Mouse (Mus musculus): Measurements from ENCODE around the gene Rsph3a. TPM values are rescaled to one million over a fixed set of nuclear protein-coding genes. Genes with fewer than 3 reads are reported as not detected.
"Not testable (repeated sequence)": the region's sequence is repeated elsewhere in the genome, so short reads cannot be mapped to it uniquely, and the experiment has no call there.

Gene Rsph3a
- polyA plus RNA-seq, 1 experiment from 2014 or later, result 51.7 TPM

DNA sequence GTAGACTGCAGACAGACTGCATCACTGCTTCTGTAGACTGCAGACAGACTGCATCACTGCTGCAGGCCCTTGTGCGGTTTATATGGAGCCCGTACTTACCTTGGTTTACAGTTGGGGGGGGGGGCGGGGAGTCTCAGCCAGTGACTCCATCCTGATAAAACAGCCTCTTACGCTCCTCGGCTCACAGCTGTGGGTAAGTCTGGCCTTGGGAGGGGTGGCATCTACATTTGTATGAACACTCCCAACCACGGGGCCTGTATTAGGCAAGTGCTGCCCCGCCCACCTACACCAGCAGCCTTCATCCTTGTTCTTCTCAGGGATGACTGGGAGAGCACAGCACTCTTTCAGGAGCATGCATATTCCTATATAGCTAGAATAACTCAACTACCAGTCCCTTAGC, 41.6 kb downstream of the Rsph3a start:
- not testable (repeated sequence) for ATAC-seq (replicated peaks; ENCODE audit: insufficient number of reproducible peaks, low FRiP score, low TSS enrichment); H3K4me2 ChIP-seq

GRCm38 (mm10) chr17:8003248-8003647, 57.8 kb downstream of the Rsph3a start:
- H3K9ac ChIP-seq (ENCODE audit: low read depth, low read length); H3K4me1 ChIP-seq (ENCODE audit: control insufficient read depth, insufficient read depth, low read length); H3K9me3 ChIP-seq (replicated peaks; ENCODE audit: control insufficient read depth, low read length); H3K4me2 ChIP-seq; H3K4me3 ChIP-seq (ENCODE audit: low read depth, low read length); H3K27me3 ChIP-seq (ENCODE audit: control insufficient read depth, insufficient read depth, low read length); ATAC-seq (replicated peaks; ENCODE audit: insufficient number of reproducible peaks, low FRiP score, low TSS enrichment); H3K36me3 ChIP-seq (ENCODE audit: control insufficient read depth, insufficient read depth, low read length); H3K27ac ChIP-seq (ENCODE audit: low read depth, low read length): not testable (repeated sequence)
- 77% methylated on average over 10 of the region's 10 CpGs for WGBS (ENCODE audit: insufficient replicate concordance)

More for the DNA sequence above, 41.6 kb downstream of the Rsph3a start:
- not testable (repeated sequence) for H3K27ac ChIP-seq (ENCODE audit: low read depth, low read length); H3K36me3 ChIP-seq (ENCODE audit: control insufficient read depth, insufficient read depth, low read length); H3K9me3 ChIP-seq (replicated peaks; ENCODE audit: control insufficient read depth, low read length); H3K4me3 ChIP-seq (ENCODE audit: low read depth, low read length); H3K4me1 ChIP-seq (ENCODE audit: control insufficient read depth, insufficient read depth, low read length); H3K27me3 ChIP-seq (ENCODE audit: control insufficient read depth, insufficient read depth, low read length); H3K9ac ChIP-seq (ENCODE audit: low read depth, low read length)
- 71% methylated on average over 7 of the region's 7 CpGs for WGBS (ENCODE audit: insufficient replicate concordance)

DNA sequence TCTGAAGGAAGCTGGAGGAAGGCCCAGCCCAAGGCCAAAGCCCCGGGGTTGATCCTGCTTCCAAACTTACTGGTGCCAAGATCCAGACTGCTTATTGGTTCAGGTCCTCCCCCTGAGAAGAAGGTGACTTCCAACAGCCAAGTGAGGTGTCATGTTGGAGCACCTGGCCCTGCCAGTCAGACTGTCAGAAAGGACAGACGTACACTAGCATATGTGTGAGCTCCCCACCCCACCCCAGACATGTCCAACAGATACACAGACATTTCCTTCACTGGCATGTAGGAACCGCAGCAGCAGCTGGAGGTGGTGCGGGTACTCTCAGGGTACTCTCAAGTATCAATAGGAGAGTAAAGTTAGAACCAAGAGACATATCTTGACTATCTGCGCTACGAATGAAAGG, 61.4 kb downstream of the Rsph3a start:
- 86% methylated on average over 1 of the region's 6 CpGs for WGBS (ENCODE audit: insufficient replicate concordance)
- H3K4me3 ChIP-seq (ENCODE audit: low read depth, low read length); ATAC-seq (replicated peaks; ENCODE audit: insufficient number of reproducible peaks, low FRiP score, low TSS enrichment): not testable (repeated sequence)

DNA sequence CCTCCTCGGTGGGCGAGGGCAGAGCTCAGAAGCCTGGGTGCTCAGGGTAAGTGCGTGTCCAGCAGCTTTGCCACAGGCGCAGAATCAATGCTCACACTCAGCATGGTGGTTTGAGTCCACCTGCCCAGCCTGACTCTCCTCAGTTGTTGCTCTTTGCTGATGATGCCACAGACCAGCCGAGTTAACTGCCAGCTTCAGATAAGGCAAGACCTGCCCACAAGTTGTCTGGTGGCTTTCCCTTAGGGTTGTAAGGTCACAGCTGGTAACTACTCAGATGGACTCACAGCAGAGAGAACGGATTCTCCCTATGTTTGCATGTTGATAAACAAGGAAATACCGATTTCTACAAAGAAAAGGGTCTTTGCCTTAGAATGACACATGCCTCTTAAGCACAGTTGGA, 64.2 kb downstream of the Rsph3a start:
- H3K4me2 ChIP-seq; H3K4me1 ChIP-seq (ENCODE audit: control insufficient read depth, insufficient read depth, low read length); H3K36me3 ChIP-seq (ENCODE audit: control insufficient read depth, insufficient read depth, low read length); H3K9me3 ChIP-seq (replicated peaks; ENCODE audit: control insufficient read depth, low read length); H3K4me3 ChIP-seq (ENCODE audit: low read depth, low read length); H3K9ac ChIP-seq (ENCODE audit: low read depth, low read length); H3K27me3 ChIP-seq (ENCODE audit: control insufficient read depth, insufficient read depth, low read length); ATAC-seq (replicated peaks; ENCODE audit: insufficient number of reproducible peaks, low FRiP score, low TSS enrichment); H3K27ac ChIP-seq (ENCODE audit: low read depth, low read length): not testable (repeated sequence)
- WGBS (ENCODE audit: insufficient replicate concordance), result 84% methylated on average over 3 of the region's 7 CpGs

More for the DNA sequence above, 61.4 kb downstream of the Rsph3a start:
- H3K27me3 ChIP-seq (ENCODE audit: control insufficient read depth, insufficient read depth, low read length); H3K4me2 ChIP-seq; H3K27ac ChIP-seq (ENCODE audit: low read depth, low read length); H3K9ac ChIP-seq (ENCODE audit: low read depth, low read length); H3K36me3 ChIP-seq (ENCODE audit: control insufficient read depth, insufficient read depth, low read length); H3K9me3 ChIP-seq (replicated peaks; ENCODE audit: control insufficient read depth, low read length); H3K4me1 ChIP-seq (ENCODE audit: control insufficient read depth, insufficient read depth, low read length): not testable (repeated sequence)

DNA sequence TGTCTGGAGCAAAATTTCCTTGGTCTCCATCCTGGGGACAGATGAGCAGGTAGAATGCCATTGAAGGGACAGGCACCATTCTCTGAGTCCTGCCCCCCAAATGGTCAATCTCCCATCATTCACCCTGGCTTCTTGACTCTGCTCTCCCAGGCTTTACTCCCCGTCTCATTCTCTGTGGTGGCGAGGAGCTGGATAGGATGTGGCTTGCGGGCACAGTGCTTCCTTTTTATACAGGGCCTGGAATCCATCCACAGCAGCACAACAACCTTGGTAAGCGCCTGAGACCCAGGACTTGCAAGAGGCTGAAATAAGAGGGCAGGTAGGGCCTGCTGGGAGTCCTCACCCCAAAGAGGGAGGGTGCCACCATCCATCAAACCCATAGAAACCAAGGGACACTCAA, 68.6 kb downstream of the Rsph3a start:
- H3K4me3 ChIP-seq (ENCODE audit: low read depth, low read length); H3K9ac ChIP-seq (ENCODE audit: low read depth, low read length); H3K4me1 ChIP-seq (ENCODE audit: control insufficient read depth, insufficient read depth, low read length); H3K36me3 ChIP-seq (ENCODE audit: control insufficient read depth, insufficient read depth, low read length); H3K27me3 ChIP-seq (ENCODE audit: control insufficient read depth, insufficient read depth, low read length); H3K27ac ChIP-seq (ENCODE audit: low read depth, low read length); H3K4me2 ChIP-seq; ATAC-seq (replicated peaks; ENCODE audit: insufficient number of reproducible peaks, low FRiP score, low TSS enrichment); H3K9me3 ChIP-seq (replicated peaks; ENCODE audit: control insufficient read depth, low read length): not testable (repeated sequence)
- WGBS (ENCODE audit: insufficient replicate concordance), result 64% methylated on average over 3 of the region's 4 CpGs

DNA sequence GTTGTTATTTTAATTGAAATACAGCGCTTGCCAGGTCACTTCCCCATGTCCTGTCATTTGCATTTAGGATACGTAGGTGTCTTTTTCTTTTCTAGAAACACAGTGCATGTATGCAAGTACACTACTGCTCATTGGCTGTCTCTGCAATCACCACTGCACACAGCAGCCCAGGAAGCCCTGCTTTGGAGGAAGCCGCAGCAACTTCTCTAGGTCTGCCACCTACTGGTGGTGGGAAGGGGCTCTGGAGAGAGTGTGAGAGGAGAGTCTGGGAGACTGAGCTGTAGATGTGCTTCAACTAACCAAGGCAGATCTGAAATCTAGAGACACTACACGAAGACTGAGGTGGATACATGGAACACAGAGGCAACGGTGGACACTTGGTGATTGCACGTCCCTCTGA, 77.3 kb downstream of the Rsph3a start:
- not testable (repeated sequence) for H3K4me1 ChIP-seq (ENCODE audit: control insufficient read depth, insufficient read depth, low read length); H3K9ac ChIP-seq (ENCODE audit: low read depth, low read length); H3K27ac ChIP-seq (ENCODE audit: low read depth, low read length); ATAC-seq (replicated peaks; ENCODE audit: insufficient number of reproducible peaks, low FRiP score, low TSS enrichment); H3K27me3 ChIP-seq (ENCODE audit: control insufficient read depth, insufficient read depth, low read length); H3K4me3 ChIP-seq (ENCODE audit: low read depth, low read length); H3K9me3 ChIP-seq (replicated peaks; ENCODE audit: control insufficient read depth, low read length); H3K4me2 ChIP-seq; H3K36me3 ChIP-seq (ENCODE audit: control insufficient read depth, insufficient read depth, low read length)
- WGBS (ENCODE audit: insufficient replicate concordance), result no CpG with 5 or more reads among the region's 6 CpGs

DNA sequence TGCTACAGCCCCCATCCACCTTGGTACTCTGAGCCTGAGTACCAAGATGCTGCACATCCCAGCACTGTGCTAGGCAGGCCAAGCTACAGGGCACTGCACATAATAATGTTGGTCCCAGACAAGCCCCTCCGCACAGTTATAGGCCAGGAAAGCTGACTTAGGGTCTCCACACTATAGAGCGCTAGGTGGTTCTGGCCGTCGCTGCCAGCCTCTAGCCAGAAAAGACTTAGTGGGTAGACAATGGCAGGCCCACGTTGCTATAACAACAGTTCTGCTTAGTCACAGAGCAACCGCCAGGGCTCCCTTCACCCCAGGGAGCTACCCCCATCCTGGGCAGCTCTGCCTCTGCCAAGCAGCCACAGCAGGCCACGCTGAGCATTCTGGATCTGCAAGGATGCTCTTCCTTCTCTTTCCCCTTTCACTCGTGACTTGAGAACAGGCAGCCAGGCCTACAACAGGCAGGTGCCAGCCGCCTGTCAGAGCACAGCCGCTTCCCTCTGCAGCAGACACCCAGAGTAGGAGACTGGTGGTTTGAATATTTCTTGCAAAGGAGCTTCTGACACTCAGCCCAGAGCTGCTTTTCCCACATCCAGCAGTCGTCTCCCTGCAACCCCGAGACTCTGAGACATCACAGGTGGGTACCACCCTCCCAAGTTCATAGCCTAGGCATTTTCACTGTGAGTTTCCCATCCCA, 82.2 kb downstream of the Rsph3a start:
- not testable (repeated sequence) for H3K36me3 ChIP-seq (ENCODE audit: control insufficient read depth, insufficient read depth, low read length); H3K9me3 ChIP-seq (replicated peaks; ENCODE audit: control insufficient read depth, low read length); H3K4me3 ChIP-seq (ENCODE audit: low read depth, low read length); H3K27me3 ChIP-seq (ENCODE audit: control insufficient read depth, insufficient read depth, low read length); H3K27ac ChIP-seq (ENCODE audit: low read depth, low read length); ATAC-seq (replicated peaks; ENCODE audit: insufficient number of reproducible peaks, low FRiP score, low TSS enrichment); H3K4me1 ChIP-seq (ENCODE audit: control insufficient read depth, insufficient read depth, low read length); H3K9ac ChIP-seq (ENCODE audit: low read depth, low read length); H3K4me2 ChIP-seq
- WGBS (ENCODE audit: insufficient replicate concordance), result no CpG with 5 or more reads among the region's 12 CpGs

Other genes starting within 250 kb of the Rsph3a start
- 0.69 and 2.2 TPM in 2 replicates for gene Fndc1, start 118.3 kb upstream of the Rsph3a start, polyA plus RNA-seq (2014; fragmentation: Nextera tagmentation; extraction: Ambion mirVana)
- gene Tagap, start 19.6 kb upstream of the Rsph3a start, polyA plus RNA-seq (2014; fragmentation: Nextera tagmentation; extraction: Ambion mirVana), result 0.09 and 0.24 TPM in 2 replicates
- gene Gm49673, start 202.2 kb downstream of the Rsph3a start, polyA plus RNA-seq (2014; fragmentation: Nextera tagmentation; extraction: Ambion mirVana), result not detected in 2 replicates
- 28.3 and 30.0 TPM in 2 replicates for gene Rnaset2a, start 202.5 kb downstream of the Rsph3a start, polyA plus RNA-seq (2014; fragmentation: Nextera tagmentation; extraction: Ambion mirVana)
- gene Fgfr1op, start 219.9 kb downstream of the Rsph3a start, polyA plus RNA-seq (2014; fragmentation: Nextera tagmentation; extraction: Ambion mirVana), result 24.9 and 28.9 TPM in 2 replicates

All from heart, embryonic 11.5 days (tissue).